Mouse (Mus musculus) liver, embryonic 11.5 days (tissue): ENCODE results near the gene Fpgt. TPM values are rescaled to one million over a fixed set of nuclear protein-coding genes. Genes with fewer than 3 reads are reported as not detected.

ENCODE experiments used
- polyA plus RNA-seq: library from polyadenylated mRNA; unstranded; fragments of >200 nt; fragmentation: Nextera tagmentation; extraction: Ambion mirVana; gene quantifications from 2 replicates; pipeline ENCODE4 v1.2.1, GENCODE M21; 2014

Gene Fpgt
- polyA plus RNA-seq, 1 experiment from 2014 or later = 12.7 TPM

Other genes starting within 250 kb of the Fpgt start
- 0.14 TPM in 1 of 2 replicates, not detected in the other for gene Tnni3k, start 38.0 kb downstream of the Fpgt start, polyA plus RNA-seq
- 0.30 and 0.48 TPM in 2 replicates for gene Lrriq3, start within 50 bp of the Fpgt start, polyA plus RNA-seq